Comparison of ENCODE assay signal across 8 mouse cellular contexts in the genomic region with DNA sequence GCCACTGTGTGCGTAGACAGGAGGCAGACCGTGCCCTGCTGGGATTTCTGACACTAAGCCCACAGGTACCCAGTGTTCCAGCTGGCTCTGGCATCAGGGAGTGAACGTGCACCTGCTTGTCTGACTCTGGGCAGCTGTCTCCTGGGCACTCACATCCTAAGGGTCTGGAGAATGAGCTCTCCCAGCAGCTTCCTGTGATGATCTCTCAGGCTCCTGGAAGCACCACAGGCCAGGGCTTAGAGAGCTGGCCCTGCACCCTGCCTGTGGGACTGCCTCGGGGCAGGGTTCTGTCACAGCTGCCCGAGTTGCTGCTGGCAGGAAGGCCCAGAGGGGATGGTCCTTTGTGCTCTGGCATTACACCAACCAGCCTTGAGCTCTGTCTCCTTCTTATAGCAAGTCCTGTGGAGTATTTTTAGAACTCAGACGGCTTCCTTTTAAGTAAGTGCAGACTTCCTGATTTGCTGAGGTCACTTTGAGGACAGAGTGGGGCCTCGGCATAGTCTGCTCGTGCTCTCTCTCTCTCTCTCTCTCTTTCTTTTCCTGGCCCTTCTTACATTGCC. TPM values are rescaled to one million over a fixed set of nuclear protein-coding genes. Genes with fewer than 3 reads are reported as not detected.
DNase-seq lines count a peak whose midpoint lies in the region; ATAC-seq lines count a peak whose summit lies in the region.

No protein-coding gene starts in this region.

- ATAC-seq in forebrain, embryonic 14.5 days, result no peak
- no peak for ATAC-seq in hindbrain, embryonic 11.5 days (ENCODE audit: low FRiP score)
- ATAC-seq in limb, embryonic 15.5 days (ENCODE audit: insufficient number of reproducible peaks, low FRiP score, low TSS enrichment, low read depth), result peak; percentile 55
- ATAC-seq in midbrain, embryonic 15.5 days (replicated peaks), result 0 out of 2 replicates have a peak, but pooled peaks have one; percentile 41

- no peak overlapping the region for H3K27ac ChIP-seq in forebrain, embryonic 14.5 days (ENCODE audit: low read depth, low read length)
- no peak overlapping the region for H3K27ac ChIP-seq in hindbrain, embryonic 11.5 days (ENCODE audit: low read depth, low read length)
- H3K27ac ChIP-seq in limb, embryonic 15.5 days, result peak overlapping the region; percentile 65
- no peak overlapping the region for H3K27ac ChIP-seq in midbrain, embryonic 15.5 days

- H3K27me3 ChIP-seq in forebrain, embryonic 14.5 days (replicated peaks; ENCODE audit: control insufficient read depth, insufficient read depth, low read length), result no peaks in the 10 kb centered on the region
- no peaks in the 10 kb centered on the region for H3K27me3 ChIP-seq in hindbrain, embryonic 11.5 days (ENCODE audit: control insufficient read depth, insufficient read depth, low read length)
- no peaks in the 10 kb centered on the region for H3K27me3 ChIP-seq in limb, embryonic 15.5 days
- no peaks in the 10 kb centered on the region for H3K27me3 ChIP-seq in midbrain, embryonic 15.5 days (replicated peaks)

- peaks cover 4% of the 10 kb centered on the region; the same call in 1 of the 2 replicates for H3K4me1 ChIP-seq in forebrain, embryonic 14.5 days (ENCODE audit: control insufficient read depth, insufficient read depth, low read length)
- peaks cover 4% of the 10 kb centered on the region; the same call in 1 of the 2 replicates for H3K4me1 ChIP-seq in hindbrain, embryonic 11.5 days (replicated peaks; ENCODE audit: control insufficient read depth, insufficient read depth, low read length)
- H3K4me1 ChIP-seq in limb, embryonic 15.5 days, result peaks cover 19% of the 10 kb centered on the region
- H3K4me1 ChIP-seq in midbrain, embryonic 15.5 days, result peaks cover 10% of the 10 kb centered on the region

- no peak overlapping the region for H3K9ac ChIP-seq in forebrain, embryonic 14.5 days (ENCODE audit: low read length)
- H3K9ac ChIP-seq in hindbrain, embryonic 11.5 days (ENCODE audit: low read depth, low read length), result no peak overlapping the region
- no peak overlapping the region for H3K9ac ChIP-seq in limb, embryonic 15.5 days
- H3K9ac ChIP-seq in midbrain, embryonic 15.5 days, result no peak overlapping the region

- no peaks in the 10 kb centered on the region for H3K9me3 ChIP-seq in forebrain, embryonic 14.5 days (replicated peaks; ENCODE audit: control insufficient read depth, low read length)
- no peaks in the 10 kb centered on the region for H3K9me3 ChIP-seq in hindbrain, embryonic 11.5 days (ENCODE audit: control insufficient read depth, low read length)
- no peaks in the 10 kb centered on the region for H3K9me3 ChIP-seq in limb, embryonic 15.5 days
- no peaks in the 10 kb centered on the region for H3K9me3 ChIP-seq in midbrain, embryonic 15.5 days

- 67% methylated on average over 8 of the region's 8 CpGs for WGBS in forebrain, embryonic 14.5 days
- 60% methylated on average over 8 of the region's 8 CpGs for WGBS in hindbrain, embryonic 11.5 days
- 27% methylated on average over 8 of the region's 8 CpGs for WGBS in limb, embryonic 15.5 days
- WGBS in midbrain, embryonic 15.5 days, result 59% methylated on average over 8 of the region's 8 CpGs

- H3K36me3 ChIP-seq in forebrain, embryonic 14.5 days (ENCODE audit: control insufficient read depth, insufficient read depth, low read length), result no peaks in the 10 kb centered on the region
- H3K36me3 ChIP-seq in hindbrain, embryonic 11.5 days (ENCODE audit: control insufficient read depth, insufficient read depth, low read length), result no peaks in the 10 kb centered on the region
- H3K36me3 ChIP-seq in limb, embryonic 15.5 days, result no peaks in the 10 kb centered on the region; the same call in 1 of the 2 replicates
- no peaks in the 10 kb centered on the region for H3K36me3 ChIP-seq in midbrain, embryonic 15.5 days (replicated peaks)

- peak; percentile 62 for DNase-seq in cerebellum, adult 9-11 months
- no peak for DNase-seq in cerebellum, adult 11 months
- peak; percentile 73 for DNase-seq in MN1 (ENCODE audit: low spot score)
- peak; percentile 40 for DNase-seq in forebrain, embryonic 14.5 days (ENCODE audit: low spot score)
- peak; percentile 42 for DNase-seq in hindbrain, embryonic 11.5 days (ENCODE audit: low spot score)
- no peak for DNase-seq in urinary bladder, adult 2 months (ENCODE audit: low spot score)

- H3K4me2 ChIP-seq in forebrain, embryonic 14.5 days (ENCODE audit: low read length), result no peak overlapping the region
- no peak overlapping the region for H3K4me2 ChIP-seq in hindbrain, embryonic 11.5 days (replicated peaks; ENCODE audit: low read depth, low read length)
- no peak overlapping the region for H3K4me2 ChIP-seq in limb, embryonic 15.5 days
- no peak overlapping the region for H3K4me2 ChIP-seq in midbrain, embryonic 15.5 days

- H3K4me3 ChIP-seq in forebrain, embryonic 14.5 days (ENCODE audit: low read depth, low read length), result no peak overlapping the region
- H3K4me3 ChIP-seq in hindbrain, embryonic 11.5 days (ENCODE audit: low read depth, low read length), result no peak overlapping the region
- no peak overlapping the region for H3K4me3 ChIP-seq in limb, embryonic 15.5 days
- H3K4me3 ChIP-seq in midbrain, embryonic 15.5 days, result no peak overlapping the region

RNA-seq across cellular contexts. Expression of a gene that starts 23.2 kb away (rescaled TPM):
- polyA plus RNA-seq in forebrain, embryonic 14.5 days (2014; fragmentation: Nextera tagmentation; extraction: Ambion mirVana), result 83.1 and 99.3 TPM in 2 replicates
- polyA plus RNA-seq in hindbrain, embryonic 11.5 days (2014; fragmentation: Nextera tagmentation; extraction: Ambion mirVana), result 82.7 and 107 TPM in 2 replicates
- 65.6 and 76.9 TPM in 2 replicates for polyA plus RNA-seq in limb, embryonic 15.5 days (2015; fragmentation: Nextera tagmentation; extraction: Ambion mirVana)
- polyA plus RNA-seq in midbrain, embryonic 15.5 days (2015; fragmentation: Nextera tagmentation; extraction: Ambion mirVana), result 120 and 126 TPM in 2 replicates
- polyA plus RNA-seq in urinary bladder, adult 2 months (2012; rRNA removed), result 49.2 and 52.7 TPM in 2 replicates

Comparison
In these comparisons a context has a peak if more than half of its experiments do, and no peak if none do; other contexts are left out.
1. DNase-seq: peak in cerebellum, adult 9-11 months (single experiment), MN1 (single experiment), forebrain, embryonic 14.5 days (single experiment) and hindbrain, embryonic 11.5 days (single experiment); none in cerebellum, adult 11 months (single experiment) and urinary bladder, adult 2 months (single experiment).
2. ATAC-seq: peak in limb, embryonic 15.5 days (single experiment) and midbrain, embryonic 15.5 days (single experiment); none in forebrain, embryonic 14.5 days (single experiment) and hindbrain, embryonic 11.5 days (single experiment).